Mouse (Mus musculus): ENCODE results near the gene Ndufb10. TPM values are rescaled to one million over a fixed set of nuclear protein-coding genes. Genes with fewer than 3 reads are reported as not detected.
A peak's percentile ranks its signal among the peaks of the same experiment; 100 is the strongest.

Gene Ndufb10
- polyA plus RNA-seq, 1 experiment = 343 TPM

DNA sequence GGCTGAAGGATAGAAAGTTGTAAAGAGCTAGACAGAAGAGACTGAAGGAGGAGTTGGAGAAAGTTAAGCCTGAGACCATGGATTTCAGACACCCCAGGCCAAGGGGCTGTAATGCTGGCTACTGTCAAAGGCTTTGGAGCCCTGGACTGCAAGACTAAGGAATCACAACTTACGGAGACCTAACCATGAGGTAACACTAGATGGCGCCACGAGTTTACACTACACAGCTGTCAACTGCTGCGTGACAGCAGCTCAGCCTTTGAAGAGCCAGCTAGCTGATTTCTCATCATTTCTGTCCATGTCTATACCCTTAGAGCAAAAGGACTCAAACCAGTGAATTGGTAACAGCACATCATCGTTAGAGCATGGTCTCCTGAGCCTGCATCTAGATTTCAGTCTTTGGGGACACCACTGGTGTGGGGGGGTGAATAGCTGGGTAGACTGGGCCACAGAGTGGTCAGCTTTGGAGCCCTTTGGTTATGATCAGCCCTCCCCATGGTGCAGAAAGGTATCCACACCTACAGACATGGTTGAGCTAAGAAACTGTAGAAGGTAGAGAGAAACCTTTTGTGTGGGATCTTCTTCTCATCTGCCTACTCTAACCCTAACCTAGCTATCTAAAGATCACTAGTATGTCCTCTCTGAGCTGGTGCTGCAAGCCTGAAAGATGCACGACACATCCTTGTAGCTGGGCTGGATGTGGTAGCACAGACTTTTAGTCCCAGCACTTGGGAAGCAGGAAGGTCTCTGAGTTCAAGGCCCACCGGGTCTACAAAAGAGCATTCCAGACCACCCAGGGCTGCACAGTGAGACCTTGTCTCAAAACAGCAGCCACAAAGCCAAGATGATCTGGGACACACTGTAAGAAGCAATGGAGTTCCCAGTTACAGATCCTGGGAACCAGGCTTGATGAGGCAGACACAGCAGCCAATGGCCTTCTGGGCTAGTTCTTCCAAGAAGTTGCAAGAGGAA is 21.5 kb upstream of the Ndufb10 start:
- Histone ChIP-seq H3K36me3 (ENCODE audit: control insufficient read depth, insufficient read depth) (no peaks in the 10 kb centered on the region), H3K79me3 (ENCODE audit: low read depth) (no peaks in the 10 kb centered on the region), H3K79me2 (ENCODE audit: control insufficient read depth, insufficient read depth) (no peaks in the 10 kb centered on the region), H3ac (ENCODE audit: control insufficient read depth, insufficient read length, low read depth) (no peak overlapping the region), H3K4me3 (ENCODE audit: insufficient read depth, poor library complexity, severe bottlenecking) (no peak overlapping the region), H3K27me3 (ENCODE audit: control insufficient read depth, insufficient read depth, insufficient read length) (peaks cover 6% of the 10 kb centered on the region)
- TF ChIP-seq MYOD1 (IDR thresholded peaks at IDR 0.05; ENCODE audit: control insufficient read depth, insufficient read length, low read depth) = no peak
- no peak for TF ChIP-seq MYOG (IDR thresholded peaks at IDR 0.05; ENCODE audit: control insufficient read depth, extremely low read depth, insufficient read length)
- TF ChIP-seq MAX (IDR thresholded peaks at IDR 0.05) = peak; percentile 30
- no peak for TF ChIP-seq FOSL1 (IDR thresholded peaks at IDR 0.05; ENCODE audit: insufficient read depth, low read length, poor library complexity, severe bottlenecking)
- TF ChIP-seq CTCF (IDR thresholded peaks at IDR 0.05; ENCODE audit: control insufficient read depth, insufficient read depth, insufficient read length) = peak; percentile 54
- no peak for TF ChIP-seq CEBPB (IDR thresholded peaks at IDR 0.05; ENCODE audit: low read depth)
- no peak for TF ChIP-seq USF1 (IDR thresholded peaks at IDR 0.05; ENCODE audit: low read depth)

DNA sequence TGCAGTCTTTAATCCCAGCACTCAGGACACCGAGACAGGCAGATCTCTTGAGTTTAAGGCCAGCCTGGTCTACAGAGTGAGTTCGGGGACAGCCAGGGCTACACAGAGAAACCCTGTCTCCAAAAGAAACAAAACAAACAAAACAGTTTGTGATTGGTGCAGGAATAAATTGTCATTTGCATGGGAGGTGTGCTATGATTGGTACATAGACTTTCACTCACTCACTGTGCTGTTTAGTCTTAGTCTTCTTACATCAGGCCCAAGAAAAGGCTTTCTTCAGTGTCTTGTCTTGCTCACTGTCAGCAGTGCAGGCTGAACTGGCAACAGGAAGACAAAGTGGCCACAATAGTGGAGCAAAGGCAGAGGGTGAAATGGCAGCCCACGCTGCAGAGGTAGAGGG is 20.1 kb upstream of the Ndufb10 start:
- Histone ChIP-seq H3K4me3 (ENCODE audit: insufficient read depth, poor library complexity, severe bottlenecking) (no peak overlapping the region), H3K79me3 (ENCODE audit: low read depth) (no peaks in the 10 kb centered on the region), H3K79me2 (ENCODE audit: control insufficient read depth, insufficient read depth) (no peaks in the 10 kb centered on the region), H3K27me3 (ENCODE audit: control insufficient read depth, insufficient read depth, insufficient read length) (no peaks in the 10 kb centered on the region), H3ac (ENCODE audit: control insufficient read depth, insufficient read length, low read depth) (no peak overlapping the region), H3K36me3 (ENCODE audit: control insufficient read depth, insufficient read depth) (no peaks in the 10 kb centered on the region)
- no peak for TF ChIP-seq USF1 (IDR thresholded peaks at IDR 0.05; ENCODE audit: low read depth)
- TF ChIP-seq CEBPB (IDR thresholded peaks at IDR 0.05; ENCODE audit: low read depth) = no peak
- no peak for TF ChIP-seq FOSL1 (IDR thresholded peaks at IDR 0.05; ENCODE audit: insufficient read depth, low read length, poor library complexity, severe bottlenecking)
- TF ChIP-seq MYOG (IDR thresholded peaks at IDR 0.05; ENCODE audit: control insufficient read depth, extremely low read depth, insufficient read length) = no peak
- TF ChIP-seq MAX (IDR thresholded peaks at IDR 0.05) = no peak
- no peak for TF ChIP-seq MYOD1 (IDR thresholded peaks at IDR 0.05; ENCODE audit: control insufficient read depth, insufficient read length, low read depth)
- TF ChIP-seq CTCF (IDR thresholded peaks at IDR 0.05; ENCODE audit: control insufficient read depth, insufficient read depth, insufficient read length) = no peak

DNA sequence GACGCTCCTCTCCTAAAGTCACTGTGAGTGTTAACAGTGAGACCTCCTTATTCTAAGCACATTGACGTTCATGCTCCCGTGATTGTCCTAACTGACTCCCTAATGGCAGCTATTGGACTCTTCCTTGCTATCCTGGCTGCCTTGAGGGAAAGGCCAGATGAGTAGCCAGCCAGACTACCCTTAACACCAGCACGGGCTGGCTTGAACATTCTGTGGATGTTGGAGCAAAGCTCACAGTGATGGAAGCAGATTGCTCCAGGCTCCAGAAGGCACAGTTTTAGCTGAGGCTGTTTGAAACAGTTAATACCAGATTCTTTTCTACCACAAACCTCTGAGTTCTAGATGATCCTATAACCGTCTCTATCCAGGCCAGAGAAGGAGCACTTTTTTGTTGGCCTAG is 19.6 kb upstream of the Ndufb10 start:
- Histone ChIP-seq H3K27me3 (ENCODE audit: control insufficient read depth, insufficient read depth, insufficient read length) (no peaks in the 10 kb centered on the region), H3K79me2 (ENCODE audit: control insufficient read depth, insufficient read depth) (no peaks in the 10 kb centered on the region), H3K36me3 (ENCODE audit: control insufficient read depth, insufficient read depth) (no peaks in the 10 kb centered on the region), H3K79me3 (ENCODE audit: low read depth) (no peaks in the 10 kb centered on the region), H3ac (ENCODE audit: control insufficient read depth, insufficient read length, low read depth) (no peak overlapping the region), H3K4me3 (ENCODE audit: insufficient read depth, poor library complexity, severe bottlenecking) (no peak overlapping the region)
- TF ChIP-seq FOSL1 (IDR thresholded peaks at IDR 0.05; ENCODE audit: insufficient read depth, low read length, poor library complexity, severe bottlenecking) (no peak), CEBPB (IDR thresholded peaks at IDR 0.05; ENCODE audit: low read depth) (no peak), MYOD1 (IDR thresholded peaks at IDR 0.05; ENCODE audit: control insufficient read depth, insufficient read length, low read depth) (no peak), CTCF (IDR thresholded peaks at IDR 0.05; ENCODE audit: control insufficient read depth, insufficient read depth, insufficient read length) (no peak), USF1 (IDR thresholded peaks at IDR 0.05; ENCODE audit: low read depth) (no peak), MAX (IDR thresholded peaks at IDR 0.05) (no peak), MYOG (IDR thresholded peaks at IDR 0.05; ENCODE audit: control insufficient read depth, extremely low read depth, insufficient read length) (no peak)

DNA sequence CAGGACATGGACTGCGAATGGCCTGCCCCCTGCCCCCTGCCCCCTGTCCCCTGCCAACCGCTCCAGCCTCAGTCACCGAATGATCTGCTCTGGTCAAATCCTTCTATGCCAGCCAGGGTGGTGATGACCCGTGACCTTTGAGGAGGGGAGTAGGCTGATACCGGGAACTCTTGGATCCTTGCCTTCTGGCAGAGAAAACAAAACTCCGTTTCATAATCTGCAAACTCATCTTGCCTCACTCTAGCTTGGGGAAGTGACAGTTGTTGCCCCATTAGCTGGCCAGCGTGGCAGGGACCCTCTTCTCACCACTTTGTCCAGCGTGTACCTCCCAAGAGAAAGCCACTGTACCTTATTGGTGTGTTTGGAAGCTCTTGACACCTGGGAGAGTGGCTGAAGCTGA is 18.0 kb upstream of the Ndufb10 start:
- no peaks in the 10 kb centered on the region for H3K27me3 ChIP-seq (ENCODE audit: control insufficient read depth, insufficient read depth, insufficient read length)
- TF ChIP-seq FOSL1 (IDR thresholded peaks at IDR 0.05; ENCODE audit: insufficient read depth, low read length, poor library complexity, severe bottlenecking) (no peak), USF1 (IDR thresholded peaks at IDR 0.05; ENCODE audit: low read depth) (no peak), MAX (IDR thresholded peaks at IDR 0.05) (no peak), MYOG (IDR thresholded peaks at IDR 0.05; ENCODE audit: control insufficient read depth, extremely low read depth, insufficient read length) (no peak), MYOD1 (IDR thresholded peaks at IDR 0.05; ENCODE audit: control insufficient read depth, insufficient read length, low read depth) (no peak)
- H3K36me3 ChIP-seq (ENCODE audit: control insufficient read depth, insufficient read depth) = no peaks in the 10 kb centered on the region
- H3K4me3 ChIP-seq (ENCODE audit: insufficient read depth, poor library complexity, severe bottlenecking) = no peak overlapping the region
- H3ac ChIP-seq (ENCODE audit: control insufficient read depth, insufficient read length, low read depth) = no peak overlapping the region
- H3K79me3 ChIP-seq (ENCODE audit: low read depth) = no peaks in the 10 kb centered on the region
- H3K79me2 ChIP-seq (ENCODE audit: control insufficient read depth, insufficient read depth) = no peaks in the 10 kb centered on the region

DNA sequence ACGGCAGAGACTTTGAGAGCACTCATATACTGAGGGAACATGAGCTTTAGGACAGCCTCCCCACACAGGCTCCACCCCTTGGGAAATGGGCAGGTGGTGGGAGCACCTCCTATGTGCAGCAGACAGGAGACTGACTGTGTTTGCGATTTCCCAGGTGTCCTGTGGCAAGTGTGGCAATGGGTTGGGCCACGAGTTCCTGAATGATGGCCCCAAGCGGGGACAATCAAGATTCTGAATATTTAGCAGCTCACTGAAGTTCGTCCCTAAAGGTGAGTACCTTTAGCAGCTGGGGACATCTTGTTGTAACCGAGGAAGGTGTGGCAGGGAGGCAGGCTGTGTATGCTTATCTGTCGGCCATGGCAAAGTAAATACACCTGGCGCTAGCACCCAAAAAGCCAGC is 15.6 kb upstream of the Ndufb10 start:
- Histone ChIP-seq H3K27me3 (ENCODE audit: control insufficient read depth, insufficient read depth, insufficient read length) (no peaks in the 10 kb centered on the region), H3K4me3 (ENCODE audit: insufficient read depth, poor library complexity, severe bottlenecking) (no peak overlapping the region), H3K36me3 (ENCODE audit: control insufficient read depth, insufficient read depth) (no peaks in the 10 kb centered on the region), H3K79me2 (ENCODE audit: control insufficient read depth, insufficient read depth) (no peaks in the 10 kb centered on the region), H3K79me3 (ENCODE audit: low read depth) (no peaks in the 10 kb centered on the region), H3ac (ENCODE audit: control insufficient read depth, insufficient read length, low read depth) (no peak overlapping the region)
- TF ChIP-seq MYOD1 (IDR thresholded peaks at IDR 0.05; ENCODE audit: control insufficient read depth, insufficient read length, low read depth) (no peak), CTCF (IDR thresholded peaks at IDR 0.05; ENCODE audit: control insufficient read depth, insufficient read depth, insufficient read length) (no peak)
